Mouse (Mus musculus): ENCODE measurements around the gene Trip6.

- TF ChIP-seq POLR2A (IDR thresholded peaks at IDR 0.05; ENCODE audit: low read depth, low read length) (no peak), EP300 (IDR thresholded peaks at IDR 0.05; ENCODE audit: low read length) (no peak), CTCF (conservative IDR thresholded peaks at IDR 0.05 in 1 of 2, IDR thresholded peaks at IDR 0.05 in 1 of 2; ENCODE audit: low read depth in 2 of 2, low read length in 2 of 2) (no peak), NRF1 (IDR thresholded peaks at IDR 0.05; ENCODE audit: low read depth, low read length) (no peak), ETS1 (conservative IDR thresholded peaks at IDR 0.05; ENCODE audit: low read depth, low read length) (no peak), CHD2 (IDR thresholded peaks at IDR 0.05; ENCODE audit: low read length) (no peak)
These were observed 20.9 kb upstream of the Trip6 start for GRCm38 (mm10) chr5:137335066-137335465.
